Mouse (Mus musculus) hindbrain, embryonic 10.5 days (tissue): ENCODE data around the gene 2510009E07Rik. TPM values are rescaled to one million over a fixed set of nuclear protein-coding genes. Genes with fewer than 3 reads are reported as not detected.

Experiments used
- DNase-seq: peaks from one replicate; pipeline ENCODE4 v3.0.0-alpha.2; 2017; ENCODE audit warnings: low spot score
- H3K27ac ChIP-seq: fragments of 300-500 bp; sonication (generic); 2 replicates; pipeline ENCODE4 v1.5.1; 2016; ENCODE audit warnings: mild to moderate bottlenecking, moderate library complexity
- H3K27me3 ChIP-seq: fragments of 300-500 bp; sonication (generic); 2 replicates; pipeline ENCODE4 v1.6.1; 2016; ENCODE audit warnings: mild to moderate bottlenecking; ENCODE audit not compliant: poor library complexity, insufficient read depth, severe bottlenecking
- H3K36me3 ChIP-seq: fragments of 300-500 bp; sonication (generic); 2 replicates; pipeline ENCODE4 v1.6.1; 2016; ENCODE audit warnings: mild to moderate bottlenecking, moderate library complexity
- H3K4me1 ChIP-seq: fragments of 300-500 bp; sonication (generic); replicated peaks from 2 replicates; pipeline ENCODE4 v1.6.1; 2016; ENCODE audit warnings: mild to moderate bottlenecking
- H3K4me3 ChIP-seq: fragments of 300-500 bp; sonication (generic); 2 replicates; pipeline ENCODE4 v1.5.1; 2016; ENCODE audit warnings: mild to moderate bottlenecking, moderate library complexity
- H3K9me3 ChIP-seq: fragments of 300-500 bp; sonication (generic); 2 replicates; pipeline ENCODE4 v1.6.1; 2016; ENCODE audit warnings: mild to moderate bottlenecking, moderate library complexity
- WGBS: fragments of 180-500 bp; shearing (Covaris S2); methylation state at CpG from one replicate; pipeline ENCODE4 v1.1.7; 2016; 5-methylcytosine and 5-hydroxymethylcytosine counted together
- polyA plus RNA-seq: library from polyadenylated mRNA; unstranded; fragments of >200 nt; fragmentation: Nextera tagmentation; extraction: Ambion mirVana; gene quantifications from 2 replicates; pipeline ENCODE4 v1.2.1, GENCODE M21; 2016

Gene 2510009E07Rik
- polyA plus RNA-seq, 1 experiment from 2014 or later: 34.0 TPM

GRCm38 (mm10) chr16:21643621-21644041 lies 50.8 kb downstream of the 2510009E07Rik start:
- 78% methylated on average over 2 of the region's 2 CpGs for WGBS
- Histone ChIP-seq H3K27ac (peak overlapping the region; percentile 82), H3K4me1 (peaks cover 30% of the 10 kb centered on the region)

GRCm38 (mm10) chr16:21642906-21643305 lies 51.6 kb downstream of the 2510009E07Rik start:
- WGBS: 95% methylated on average over 5 of the region's 5 CpGs
- no peaks in the 10 kb centered on the region for H3K27me3 ChIP-seq
- H3K27ac ChIP-seq: 0 out of 2 replicates have a peak overlapping the region, but pooled peaks have one; percentile 8

More at GRCm38 (mm10) chr16:21643621-21644041, 50.8 kb downstream of the 2510009E07Rik start:
- DNase-seq: no peak
- Histone ChIP-seq H3K27me3 (no peaks in the 10 kb centered on the region), H3K36me3 (peaks cover 20% of the 10 kb centered on the region), H3K4me3 (no peak overlapping the region), H3K9me3 (no peaks in the 10 kb centered on the region)

GRCm38 (mm10) chr16:21641944-21642343 lies 52.5 kb downstream of the 2510009E07Rik start:
- no peaks in the 10 kb centered on the region for H3K27me3 ChIP-seq
- H3K27ac ChIP-seq: peak overlapping the region; percentile 62; the same call in 1 of the 2 replicates
- peaks cover 30% of the 10 kb centered on the region for H3K4me1 ChIP-seq
- H3K36me3 ChIP-seq: peaks cover 15% of the 10 kb centered on the region; the same call in 1 of the 2 replicates
- no peaks in the 10 kb centered on the region for H3K9me3 ChIP-seq
- DNase-seq: no peak
- 88% methylated on average over 3 of the region's 3 CpGs for WGBS
- no peak overlapping the region for H3K4me3 ChIP-seq

More at GRCm38 (mm10) chr16:21642906-21643305, 51.6 kb downstream of the 2510009E07Rik start:
- Histone ChIP-seq H3K9me3 (no peaks in the 10 kb centered on the region), H3K4me1 (peaks cover 30% of the 10 kb centered on the region), H3K4me3 (no peak overlapping the region), H3K36me3 (peaks cover 18% of the 10 kb centered on the region; the same call in 1 of the 2 replicates)
- no peak for DNase-seq

- Histone ChIP-seq H3K9me3 (no peaks in the 10 kb centered on the region), H3K27ac (peak overlapping the region; percentile 29; the same call in 1 of the 2 replicates), H3K36me3 (peaks cover 15% of the 10 kb centered on the region; the same call in 1 of the 2 replicates), H3K4me3 (no peak overlapping the region), H3K27me3 (no peaks in the 10 kb centered on the region), H3K4me1 (peaks cover 22% of the 10 kb centered on the region)
- no peak for DNase-seq
- WGBS: 85% methylated on average over 7 of the region's 7 CpGs
These were observed 53.5 kb downstream of the 2510009E07Rik start for GRCm38 (mm10) chr16:21640766-21641499.

GRCm38 (mm10) chr16:21637201-21637819 lies 57.2 kb downstream of the 2510009E07Rik start:
- Histone ChIP-seq H3K4me1 (peaks cover 9% of the 10 kb centered on the region; the same call in 1 of the 2 replicates), H3K4me3 (no peak overlapping the region), H3K27ac (0 out of 2 replicates have a peak overlapping the region, but pooled peaks have one; percentile 9), H3K27me3 (no peaks in the 10 kb centered on the region), H3K36me3 (0 out of 2 replicates have a peak, but pooled peaks cover 6% of the 10 kb centered on the region), H3K9me3 (no peaks in the 10 kb centered on the region)
- no peak for DNase-seq
- WGBS: 93% methylated on average over 11 of the region's 11 CpGs

GRCm38 (mm10) chr16:21636156-21636853 lies 58.2 kb downstream of the 2510009E07Rik start:
- DNase-seq: no peak
- 92% methylated on average over 5 of the region's 5 CpGs for WGBS
- Histone ChIP-seq H3K36me3 (0 out of 2 replicates have a peak, but pooled peaks cover 3% of the 10 kb centered on the region), H3K4me3 (no peak overlapping the region), H3K4me1 (peaks cover 5% of the 10 kb centered on the region; the same call in 1 of the 2 replicates), H3K9me3 (no peaks in the 10 kb centered on the region), H3K27ac (no peak overlapping the region), H3K27me3 (no peaks in the 10 kb centered on the region)

GRCm38 (mm10) chr16:21634460-21634859 lies 60.0 kb downstream of the 2510009E07Rik start:
- DNase-seq: no peak
- Histone ChIP-seq H3K9me3 (no peaks in the 10 kb centered on the region), H3K27me3 (no peaks in the 10 kb centered on the region), H3K4me1 (no peaks in the 10 kb centered on the region), H3K4me3 (no peak overlapping the region), H3K36me3 (0 out of 2 replicates have a peak, but pooled peaks cover 3% of the 10 kb centered on the region), H3K27ac (no peak overlapping the region)

GRCm38 (mm10) chr16:21631815-21632222 lies 62.6 kb downstream of the 2510009E07Rik start:
- H3K4me3 ChIP-seq: no peak overlapping the region
- no peaks in the 10 kb centered on the region for H3K36me3 ChIP-seq
- 87% methylated on average over 4 of the region's 4 CpGs for WGBS
- H3K9me3 ChIP-seq: no peaks in the 10 kb centered on the region
- no peaks in the 10 kb centered on the region for H3K27me3 ChIP-seq
- no peak overlapping the region for H3K27ac ChIP-seq
- peaks cover 11% of the 10 kb centered on the region for H3K4me1 ChIP-seq
- DNase-seq: no peak

- Histone ChIP-seq H3K36me3 (no peaks in the 10 kb centered on the region), H3K4me1 (peaks cover 17% of the 10 kb centered on the region), H3K4me3 (no peak overlapping the region), H3K27me3 (no peaks in the 10 kb centered on the region), H3K9me3 (no peaks in the 10 kb centered on the region), H3K27ac (no peak overlapping the region)
- 89% methylated on average over 4 of the region's 4 CpGs for WGBS
- DNase-seq: no peak
These were observed 63.9 kb downstream of the 2510009E07Rik start for GRCm38 (mm10) chr16:21630614-21631013.

GRCm38 (mm10) chr16:21628061-21628591 lies 66.3 kb downstream of the 2510009E07Rik start:
- Histone ChIP-seq H3K9me3 (no peaks in the 10 kb centered on the region), H3K4me1 (peaks cover 17% of the 10 kb centered on the region), H3K4me3 (no peak overlapping the region), H3K36me3 (no peaks in the 10 kb centered on the region), H3K27ac (no peak overlapping the region), H3K27me3 (no peaks in the 10 kb centered on the region)
- WGBS: 72% methylated on average over 13 of the region's 13 CpGs
- no peak for DNase-seq

GRCm38 (mm10) chr16:21627248-21627647 lies 67.2 kb downstream of the 2510009E07Rik start:
- no peaks in the 10 kb centered on the region for H3K27me3 ChIP-seq
- H3K9me3 ChIP-seq: no peaks in the 10 kb centered on the region
- WGBS: 76% methylated on average over 6 of the region's 6 CpGs
- H3K27ac ChIP-seq: no peak overlapping the region
- no peak overlapping the region for H3K4me3 ChIP-seq
- DNase-seq: no peak
- peaks cover 17% of the 10 kb centered on the region for H3K4me1 ChIP-seq
- no peaks in the 10 kb centered on the region for H3K36me3 ChIP-seq
